Mouse (Mus musculus) frontal cortex, postnatal 36 days (tissue): ENCODE measurements around the gene Clcc1.
"Not testable (repeated sequence)": the region's sequence is repeated elsewhere in the genome, so short reads cannot be mapped to it uniquely, and the experiment has no call there.

Source experiments
- DNase-seq, 2 experiments: peaks; one replicate each; pipeline ENCODE4 v3.0.0; 2022; ENCODE audit warnings: low spot score in 2 of 2

The Clcc1 gene

DNA sequence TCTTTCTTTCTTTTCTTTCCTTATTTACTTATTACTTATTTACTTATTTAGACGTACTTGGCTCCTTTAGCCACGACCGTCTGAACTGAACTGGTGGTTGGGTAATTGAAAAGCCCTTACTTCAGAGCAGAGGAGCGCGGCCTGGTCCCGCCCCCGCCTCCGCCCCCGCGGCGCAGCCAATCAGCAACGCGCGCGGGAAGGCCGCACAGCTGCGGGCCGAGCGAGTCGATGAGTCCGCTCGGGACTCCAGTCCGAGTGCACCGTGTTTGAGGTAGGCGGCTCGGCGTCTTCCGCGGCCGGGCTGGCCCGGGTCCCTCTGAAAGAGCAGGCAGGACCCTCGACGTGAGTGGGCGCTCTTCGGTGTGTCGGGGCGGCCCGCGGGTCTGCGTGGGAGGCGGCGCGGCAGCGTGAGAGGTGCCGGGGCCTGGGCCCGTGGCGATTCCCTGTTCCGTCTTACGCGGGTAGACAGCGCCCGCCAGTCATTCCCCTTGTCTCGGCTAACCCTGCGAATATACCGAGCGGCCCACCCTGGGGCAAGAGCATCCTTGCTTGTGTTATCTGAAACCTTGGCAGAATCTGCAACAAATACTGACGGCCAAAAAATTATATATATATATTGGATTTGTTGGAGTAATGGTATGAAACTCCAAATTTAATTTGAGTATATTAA, at the start of gene Clcc1:
Gene Clcc1, plus strand, starts transcription at position 204 of the 670 bp plus-strand sequence.
- peak; percentile 93 to 97 for DNase-seq

DNA sequence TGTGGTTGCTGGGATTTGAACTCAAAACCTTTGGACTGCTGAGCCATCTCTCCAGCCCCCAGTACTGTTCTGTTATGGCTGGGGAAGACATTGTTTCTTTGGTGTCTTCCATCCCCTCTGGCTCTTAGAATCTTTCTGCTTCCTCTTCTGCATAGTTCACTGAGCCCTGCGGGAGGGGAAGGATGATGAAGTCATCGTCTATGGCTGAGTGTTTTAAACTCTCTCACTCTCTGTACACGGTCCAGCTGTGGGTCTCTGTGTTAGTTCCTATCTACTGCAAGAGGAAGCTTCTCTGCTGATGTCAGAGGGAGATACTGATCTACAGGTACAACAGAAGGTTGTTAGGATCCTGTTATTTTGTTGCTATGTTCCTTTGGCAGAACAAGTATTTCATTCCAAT, 44.8 kb upstream of the Clcc1 start:
- DNase-seq, result no peak

DNA sequence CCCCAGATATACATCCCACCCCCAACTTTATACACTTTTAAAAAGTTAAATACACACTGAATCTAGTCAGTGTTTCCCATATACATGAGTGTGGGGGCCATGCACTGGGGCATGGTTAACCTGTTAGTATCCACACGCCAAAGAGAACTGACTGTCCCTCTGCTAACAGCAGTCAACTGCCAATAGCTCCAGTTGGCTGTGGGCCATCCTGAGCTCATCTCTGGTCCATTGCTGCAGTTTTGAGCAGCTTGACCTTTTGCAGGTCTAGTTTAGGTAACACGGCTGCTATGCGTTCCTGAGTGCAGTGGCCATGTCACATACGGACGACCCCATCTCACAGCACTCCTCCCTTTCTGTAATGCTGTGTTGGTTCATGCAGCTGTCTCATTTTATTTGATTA, 19.0 kb upstream of the Clcc1 start:
- DNase-seq, result no peak

- DNase-seq, result no peak
Observed at GRCm38 (mm10) chr3:108639412-108639811, 14.3 kb upstream of the Clcc1 start.

DNA sequence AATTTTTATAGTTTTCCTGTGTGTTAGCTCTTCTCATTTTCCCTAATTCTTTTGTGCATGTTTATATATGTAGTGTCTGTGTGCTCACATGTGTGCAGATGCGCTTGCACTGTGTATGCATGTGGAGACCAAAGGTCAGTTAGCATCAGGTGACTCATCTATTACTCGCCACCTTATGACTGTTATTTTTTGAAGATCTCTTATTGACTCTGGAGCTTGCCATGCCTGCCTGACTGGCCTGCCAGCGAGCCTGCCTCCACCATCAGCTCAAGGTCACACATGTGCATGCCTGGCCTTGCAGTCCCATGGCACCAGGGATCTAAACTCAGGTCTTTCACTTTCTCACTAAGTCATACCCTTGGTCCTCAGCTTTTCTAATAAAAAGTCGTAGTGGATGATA, 12.7 kb upstream of the Clcc1 start:
- DNase-seq, result no peak

GRCm38 (mm10) chr3:108644856-108645255, 8.9 kb upstream of the Clcc1 start:
- DNase-seq, result no peak

GRCm38 (mm10) chr3:108646036-108646435, 7.7 kb upstream of the Clcc1 start:
- DNase-seq, result no peak

DNA sequence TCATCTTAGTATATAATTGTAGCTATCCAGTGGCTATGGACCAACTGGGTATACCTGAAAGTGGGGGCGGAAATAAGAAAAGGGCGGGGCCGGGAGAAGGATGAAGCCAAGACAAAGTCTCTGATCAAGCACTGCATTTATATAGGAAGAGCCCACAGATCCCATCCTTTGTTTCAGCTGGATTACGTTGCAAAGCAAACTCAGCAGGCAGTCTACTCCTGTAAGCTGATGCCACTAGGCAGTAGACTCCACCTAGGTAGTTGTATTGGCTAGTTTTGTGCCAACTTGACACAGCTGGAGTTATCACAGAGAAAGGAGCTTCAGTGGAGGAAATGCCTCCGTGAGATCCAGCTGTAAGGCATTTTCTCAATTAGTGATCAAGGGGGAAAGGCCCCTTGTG, 6.0 kb upstream of the Clcc1 start:
- not testable (repeated sequence) for DNase-seq

- no peak for DNase-seq
Observed at GRCm38 (mm10) chr3:108652866-108653642, 659 bp upstream of the Clcc1 start.

DNA sequence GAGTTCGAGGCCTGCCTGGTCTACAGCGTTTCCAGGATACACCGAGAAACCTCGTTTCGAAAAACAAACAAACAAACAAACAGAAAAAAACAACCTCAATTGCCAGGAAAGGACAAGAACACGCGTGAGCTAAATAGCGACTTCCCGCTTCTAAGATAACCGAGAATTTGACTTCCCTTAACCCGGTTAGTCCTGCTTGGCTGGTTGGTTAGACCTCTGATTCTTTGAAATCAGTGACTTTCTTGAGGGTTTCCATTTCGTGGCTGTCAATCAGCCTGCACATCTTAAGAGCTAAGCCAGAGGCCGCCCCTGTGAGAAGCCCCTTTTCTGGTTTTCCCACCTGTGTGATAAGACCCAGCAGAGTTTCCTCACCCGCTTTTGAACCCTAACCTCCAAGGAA, 853 bp downstream of the Clcc1 start:
- DNase-seq, result no peak

DNA sequence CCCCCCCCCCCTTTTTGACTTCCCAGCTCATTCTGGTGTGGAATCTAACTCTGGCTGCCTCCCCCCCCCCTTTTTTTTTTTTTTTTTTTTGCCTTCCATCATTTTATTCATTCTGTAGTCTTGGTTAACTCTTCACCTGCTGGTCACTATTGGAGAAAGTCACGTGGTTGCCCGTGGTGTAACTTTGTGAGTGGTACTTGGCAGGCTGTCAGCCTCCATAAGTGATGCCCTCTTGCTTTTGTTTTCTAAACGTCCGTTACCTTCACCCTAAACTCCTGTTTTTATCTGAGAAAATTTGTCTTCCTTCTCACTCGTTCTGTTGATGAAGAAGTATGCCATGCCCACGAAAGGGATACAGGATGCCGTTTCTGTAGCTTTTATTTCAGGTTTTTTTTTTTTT, 1.8 kb downstream of the Clcc1 start:
- DNase-seq, result no peak

DNA sequence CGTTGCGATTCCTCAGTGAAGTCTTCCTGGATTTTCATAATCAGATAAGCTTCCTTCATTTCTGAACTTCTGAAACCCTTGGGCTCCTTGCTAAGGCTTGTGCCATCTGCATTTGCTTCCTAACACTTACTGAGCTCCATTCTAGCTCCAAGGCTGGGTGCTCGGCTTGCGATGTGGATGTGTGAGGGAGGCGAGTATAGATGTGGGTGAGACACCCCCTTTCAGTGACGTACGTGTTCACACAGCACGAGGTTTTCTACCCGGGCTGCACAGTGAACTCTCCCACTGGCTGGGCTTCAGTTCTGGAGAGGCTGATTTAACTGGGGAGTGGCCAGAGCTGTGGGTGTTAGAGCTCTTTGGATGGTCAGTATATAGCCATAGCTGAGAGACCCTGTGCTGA, 4.9 kb downstream of the Clcc1 start:
- DNase-seq, result no peak

- DNase-seq, result no peak
Observed at GRCm38 (mm10) chr3:108660941-108661340, 7.2 kb downstream of the Clcc1 start.

DNA sequence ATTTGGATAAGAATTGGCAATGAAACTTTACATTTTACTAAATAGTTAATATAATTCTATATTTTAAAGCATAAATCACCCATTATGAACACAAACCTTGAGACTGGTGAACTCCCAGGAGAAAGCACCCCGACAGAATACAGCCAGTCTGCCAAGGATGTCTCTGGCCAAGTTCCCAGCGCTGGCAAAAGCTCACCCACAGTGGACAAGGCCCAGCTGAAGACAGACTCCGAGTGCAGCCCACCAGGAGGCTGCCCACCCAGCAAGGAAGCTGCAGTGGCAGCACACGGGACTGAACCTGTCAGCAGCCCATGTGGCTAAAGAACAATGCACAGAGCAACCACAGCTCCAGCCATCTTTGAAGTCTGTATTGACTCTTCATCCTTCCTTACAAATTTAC, 22.9 kb downstream of the Clcc1 start:
- DNase-seq, result no peak

DNA sequence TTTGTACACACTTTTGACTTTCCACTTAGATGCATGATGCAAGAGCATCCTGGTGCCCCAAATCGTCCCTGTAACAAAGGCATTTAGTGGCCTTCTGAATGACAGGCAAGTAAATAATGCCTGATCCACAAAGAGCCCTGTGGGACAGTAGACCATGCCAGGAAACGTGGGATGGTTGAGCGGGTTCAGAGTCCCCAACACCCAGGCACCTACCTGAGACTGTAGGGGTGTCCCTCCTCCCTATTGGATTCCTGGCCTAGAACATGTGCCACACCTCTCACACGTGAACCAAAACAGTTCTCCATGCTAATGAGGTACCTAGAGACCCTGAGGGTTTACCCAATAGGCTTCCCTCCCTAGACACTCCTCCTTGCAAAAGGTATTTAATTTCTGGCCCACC, 27.3 kb downstream of the Clcc1 start:
- no peak for DNase-seq

GRCm38 (mm10) chr3:108683597-108683996, 29.9 kb downstream of the Clcc1 start:
- not testable (repeated sequence) for DNase-seq

DNA sequence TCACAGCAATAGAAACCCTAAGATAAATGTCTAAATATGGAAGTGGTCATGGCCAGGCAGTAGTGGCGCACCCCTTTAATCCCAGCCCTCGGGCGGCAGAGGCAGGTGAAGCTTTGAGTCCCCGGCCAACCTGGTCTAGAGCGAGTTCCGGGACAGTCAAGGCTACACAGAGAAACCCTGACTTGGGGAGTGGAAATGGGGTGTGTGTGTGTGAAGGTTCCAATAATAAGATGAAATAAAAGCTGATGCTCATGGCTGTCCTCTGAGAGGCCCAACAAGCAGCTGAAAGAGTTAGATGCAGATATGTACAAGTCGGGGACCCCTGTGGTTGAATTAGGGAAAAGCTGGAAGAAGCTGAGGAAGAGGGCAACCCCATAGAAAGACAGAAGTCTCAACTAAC, 32.0 kb downstream of the Clcc1 start:
- DNase-seq, result no peak

DNA sequence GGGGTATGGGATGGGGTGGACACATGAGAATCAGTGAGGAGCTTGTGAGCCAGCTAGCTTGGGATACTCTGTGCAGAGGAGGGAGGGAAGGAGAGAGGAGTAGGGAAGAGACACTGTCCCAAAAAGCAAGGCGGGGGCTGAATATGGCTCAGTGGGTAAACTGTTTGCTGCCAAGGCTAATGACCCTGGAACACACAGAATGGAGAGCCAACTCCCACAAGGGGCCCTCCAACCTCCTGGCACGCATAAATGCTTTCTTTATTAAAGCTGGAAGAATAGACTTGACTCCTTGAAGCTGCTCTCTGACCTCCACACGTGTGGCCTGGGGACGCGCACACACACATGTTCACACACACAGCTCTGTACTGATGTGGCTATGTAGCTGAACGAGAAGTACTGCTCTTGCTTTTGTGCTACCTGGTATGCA, 35.3 kb downstream of the Clcc1 start:
- no peak for DNase-seq

GRCm38 (mm10) chr3:108689446-108689845, 35.7 kb downstream of the Clcc1 start:
- no peak for DNase-seq

- no peak for DNase-seq
Observed at GRCm38 (mm10) chr3:108689979-108690378, 36.3 kb downstream of the Clcc1 start.

DNA sequence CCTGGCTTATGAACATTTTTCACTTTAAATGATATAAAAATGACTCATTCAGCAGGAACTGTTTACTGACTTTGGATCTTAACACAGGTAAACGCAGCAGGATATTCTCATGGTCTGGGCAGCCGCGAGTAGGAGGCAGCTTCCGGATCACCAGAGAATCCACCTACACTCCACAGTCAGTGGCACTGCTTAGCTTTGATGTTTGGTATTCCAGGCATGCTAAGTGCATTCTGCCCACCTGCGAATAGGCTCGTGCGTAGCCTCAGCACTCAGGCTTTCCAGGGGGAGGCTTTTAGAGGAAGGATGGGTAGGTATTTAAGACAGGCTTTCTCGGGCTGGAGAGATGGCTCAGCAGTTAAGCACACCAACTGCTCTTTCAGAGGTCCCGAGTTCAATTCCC, 40.6 kb downstream of the Clcc1 start:
- peak in 1 of 2 experiments; percentile 15 for DNase-seq

DNA sequence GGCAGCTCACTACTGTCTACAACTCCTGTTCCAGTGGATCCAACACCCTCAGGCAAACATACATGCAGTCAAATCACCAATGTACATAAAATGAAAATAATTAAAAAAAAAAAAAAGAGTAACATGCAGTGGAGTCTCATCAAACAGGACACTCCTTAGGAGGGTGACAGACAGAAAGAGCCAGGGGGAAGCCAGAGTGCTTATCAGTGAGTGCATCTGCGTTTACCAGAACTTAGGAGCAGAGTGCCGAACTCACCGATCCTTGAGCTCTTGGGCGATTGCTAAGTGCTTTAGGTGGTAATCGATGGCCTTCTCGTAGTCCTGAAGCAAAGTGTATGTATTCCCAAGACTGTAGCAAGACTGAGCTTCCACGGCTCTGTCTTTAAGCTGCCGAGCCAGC, 44.9 kb downstream of the Clcc1 start:
- no peak for DNase-seq

DNA sequence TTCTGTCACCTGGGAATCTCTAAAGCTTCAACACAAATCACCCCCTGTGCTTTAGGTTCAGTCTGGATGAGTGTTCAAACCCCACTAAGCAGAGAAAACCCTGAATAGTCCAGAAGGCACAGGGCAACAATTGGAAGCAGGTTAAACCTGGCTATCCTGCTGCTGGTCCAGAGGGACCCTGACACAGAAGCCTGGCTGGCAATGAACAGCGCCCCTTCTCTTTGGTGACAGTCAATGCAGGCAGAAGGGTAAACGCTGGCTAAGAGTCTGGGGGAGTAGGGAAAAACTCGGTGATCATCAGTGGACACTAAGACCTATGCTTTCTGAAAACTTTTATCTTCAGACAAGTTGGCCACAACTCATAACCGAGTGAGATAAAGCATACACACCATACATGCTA, 46.1 kb downstream of the Clcc1 start:
- DNase-seq, result no peak
